Mouse (Mus musculus) spleen, adult 10 weeks (tissue): ENCODE measurements around the gene Samt1. TPM values are rescaled to one million over a fixed set of nuclear protein-coding genes. Genes with fewer than 3 reads are reported as not detected.

Experiments used
- polyA plus RNA-seq: library from polyadenylated mRNA; stranded (reverse); fragments of 350-450 nt; fragmentation: Illumina TruSeq; extraction: RNeasy Lipid Tissue Mini Kit (QIAGEN cat#74804); gene quantifications from one replicate; pipeline ENCODE4 v1.2.3, GENCODE M21; 2015; ENCODE audit warnings: low replicate concordance; ENCODE audit not compliant: insufficient read depth

Gene Samt1
- not detected for polyA plus RNA-seq

GRCm38 (mm10) chrX:154012540-154012939, at the start of gene Samt1:
Gene Samt1, minus strand, starts transcription at chrX:154012640.

GRCm38 (mm10) chrX:154054939-154055338, 42.5 kb upstream of the Samt1 start, which contains the start of gene Gm10057:
Gene Gm10057, minus strand, starts transcription at chrX:154055039.

GRCm38 (mm10) chrX:154033727-154034126, 21.3 kb upstream of the Samt1 start, which contains the start of gene 4921511M17Rik:
Gene 4921511M17Rik, minus strand, starts transcription at chrX:154033827.

Other genes with a start within 250 kb of the Samt1 start
- gene Spin2c, start 180.4 kb downstream of the Samt1 start, polyA plus RNA-seq: 3.5 TPM
- gene 4921511M17Rik, start 21.2 kb upstream of the Samt1 start, polyA plus RNA-seq: not detected
- gene Gm10057, start 42.4 kb upstream of the Samt1 start, polyA plus RNA-seq: not detected
- gene Gm15140, start 108.0 kb upstream of the Samt1 start, polyA plus RNA-seq: not detected